Mouse (Mus musculus) bone marrow, adult 2 months (tissue): Measurements from ENCODE around the gene H2afy. TPM values are rescaled to one million over a fixed set of nuclear protein-coding genes. Genes with fewer than 3 reads are reported as not detected.

ENCODE experiments used
- H3K27ac ChIP-seq: fragments of 200-500 bp; 2 replicates; pipeline ENCODE4 v1.5.1; 2012; ENCODE audit warnings: low read depth, mild to moderate bottlenecking, control low read depth, inconsistent platforms, low read length; ENCODE audit not compliant: control insufficient read depth, poor library complexity, insufficient read depth
- H3K4me1 ChIP-seq: fragments of 200-500 bp; 2 replicates; pipeline ENCODE4 v1.6.1; 2011; ENCODE audit warnings: low read length; ENCODE audit not compliant: control insufficient read depth, insufficient read depth
- H3K4me3 ChIP-seq: fragments of 200-500 bp; replicated peaks from 2 replicates; pipeline ENCODE3; 2011; ENCODE audit warnings: mild to moderate bottlenecking, low read depth, low read length, control low read depth; ENCODE audit not compliant: control insufficient read depth
- CTCF ChIP-seq: fragments of 200-500 bp; IDR thresholded peaks from 2 replicates; pipeline ENCODE4 v1.5.1; 2011; ENCODE audit warnings: low read length, control low read depth; ENCODE audit not compliant: control insufficient read depth, insufficient read depth
- POLR2A ChIP-seq: fragments of 200-500 bp; IDR thresholded peaks from 2 replicates; pipeline ENCODE4 v1.6.1; 2011; ENCODE audit warnings: low read depth, mild to moderate bottlenecking, control low read depth, low read length, borderline replicate concordance; ENCODE audit not compliant: control insufficient read depth
- WGBS: fragments of 180-500 bp; shearing (Covaris S2); methylation state at CpG from one replicate; pipeline ENCODE4 v1.1.7; 2018; 5-methylcytosine and 5-hydroxymethylcytosine counted together
- polyA plus RNA-seq: library from polyadenylated mRNA; stranded (reverse); fragments of >200 nt; gene quantifications from 2 replicates; pipeline ENCODE4 v1.2.4, GENCODE M21; 2011; ENCODE audit warnings: low replicate concordance; ENCODE audit not compliant: missing spikeins, insufficient read depth, insufficient read length

The H2afy gene
- polyA plus RNA-seq, 1 experiment, result 137 TPM

DNA sequence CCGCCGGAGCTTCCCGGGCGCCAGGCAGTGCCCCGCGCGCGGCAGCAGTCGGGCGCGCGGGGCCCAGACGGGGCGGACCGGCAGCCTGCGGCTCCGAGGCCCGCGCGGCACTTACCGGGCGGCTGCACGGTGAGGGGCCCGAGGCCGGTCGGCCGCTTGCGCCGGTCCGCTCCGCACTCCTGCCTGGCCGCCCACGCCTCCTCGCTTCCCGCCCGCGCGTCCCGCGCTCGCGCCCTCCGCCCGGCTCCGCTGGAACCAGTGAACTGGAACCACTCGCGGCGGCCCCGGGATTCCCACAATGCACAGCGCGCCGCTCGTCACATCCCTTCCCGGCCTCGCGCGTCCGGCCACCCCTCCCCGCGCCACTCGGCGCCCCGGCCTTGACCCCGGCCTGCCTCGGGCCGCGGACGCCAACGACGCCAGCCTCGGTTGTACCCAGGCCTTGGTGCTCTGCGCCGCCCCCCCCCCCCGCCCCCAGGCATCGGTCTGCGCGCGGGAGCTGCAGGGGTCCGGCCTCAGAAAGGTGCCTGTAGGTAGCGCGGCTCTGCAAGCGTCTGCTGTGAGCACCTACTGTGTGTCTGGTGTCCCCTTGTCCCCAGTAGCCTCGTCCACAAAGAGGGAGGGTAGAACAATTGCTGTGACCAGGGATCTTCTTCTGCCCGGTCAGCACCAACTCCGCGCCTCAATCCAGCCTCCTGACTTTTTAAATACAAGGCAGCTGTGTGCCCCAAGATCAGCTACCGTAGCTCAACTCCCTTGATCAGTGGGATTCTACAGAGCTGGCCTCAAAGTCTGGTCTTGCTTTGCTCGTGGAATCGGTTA is 719 bp downstream of the H2afy start:
- under 1% methylated on average over 77 of the region's 89 CpGs for WGBS
- TF ChIP-seq POLR2A (peak; percentile 78; the same call in 1 of the 2 replicates), CTCF (no peak)
- Histone ChIP-seq H3K27ac (peak overlapping the region; percentile 96), H3K4me3 (peak overlapping the region; percentile 79), H3K4me1 (peaks cover 11% of the 10 kb centered on the region)

DNA sequence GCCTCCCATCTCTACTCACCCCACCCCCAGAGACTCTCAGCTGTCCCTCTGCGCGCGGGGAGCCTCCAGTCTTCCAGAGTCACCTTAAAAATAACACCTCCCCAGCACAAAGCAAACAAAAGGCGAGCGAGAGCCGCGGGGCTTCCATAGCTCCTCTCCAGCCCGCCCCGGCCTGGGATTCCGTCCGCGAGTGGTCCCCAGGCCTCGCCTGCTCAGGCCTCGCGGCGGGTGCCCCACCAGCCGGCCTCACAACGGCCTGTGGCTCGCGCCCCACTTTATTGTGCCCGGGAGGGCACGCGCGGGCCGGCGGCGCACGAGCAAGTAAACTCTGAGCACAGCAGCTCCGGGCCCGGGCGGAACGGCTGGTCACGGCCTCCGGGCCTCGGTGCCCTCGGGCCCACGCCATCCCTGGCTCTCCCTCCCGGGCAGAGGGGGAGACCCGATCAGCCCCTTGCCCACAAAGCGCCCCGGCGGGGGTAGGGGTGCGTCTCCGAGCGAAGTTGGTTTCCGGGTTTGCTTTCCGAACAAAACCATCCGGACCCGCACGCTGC is 1.5 kb downstream of the H2afy start:
- TF ChIP-seq POLR2A (no peak), CTCF (no peak)
- under 1% methylated on average over 50 of the region's 50 CpGs for WGBS
- H3K4me1 ChIP-seq, result peaks cover 15% of the 10 kb centered on the region
- peak overlapping the region; percentile 79 for H3K4me3 ChIP-seq
- H3K27ac ChIP-seq, result peak overlapping the region; percentile 96

DNA sequence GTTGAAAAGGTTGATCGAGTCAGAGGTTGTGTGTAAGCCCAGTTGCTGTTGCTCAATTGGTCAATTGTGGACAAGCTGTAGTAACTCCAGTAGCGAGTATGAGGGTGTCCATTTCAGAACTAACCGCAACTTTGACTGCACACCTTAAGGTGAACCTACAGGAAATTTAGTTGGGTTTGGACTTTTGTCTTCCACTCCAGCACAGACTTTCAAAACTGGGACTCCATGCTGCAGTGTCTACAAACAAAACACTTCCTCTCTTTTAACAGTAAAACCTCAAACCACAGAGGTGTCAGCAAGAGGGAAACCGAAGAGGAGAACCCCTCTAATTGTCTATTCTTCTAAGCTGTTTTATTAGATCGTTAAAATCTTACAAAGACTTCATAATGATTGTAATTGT is 2.1 kb downstream of the H2afy start:
- H3K4me3 ChIP-seq, result peak overlapping the region; percentile 79
- TF ChIP-seq CTCF (no peak), POLR2A (no peak)
- H3K27ac ChIP-seq, result peak overlapping the region; percentile 39; the same call in 1 of the 2 replicates
- WGBS, result 2% methylated on average over 5 of the region's 5 CpGs
- H3K4me1 ChIP-seq, result peaks cover 15% of the 10 kb centered on the region

DNA sequence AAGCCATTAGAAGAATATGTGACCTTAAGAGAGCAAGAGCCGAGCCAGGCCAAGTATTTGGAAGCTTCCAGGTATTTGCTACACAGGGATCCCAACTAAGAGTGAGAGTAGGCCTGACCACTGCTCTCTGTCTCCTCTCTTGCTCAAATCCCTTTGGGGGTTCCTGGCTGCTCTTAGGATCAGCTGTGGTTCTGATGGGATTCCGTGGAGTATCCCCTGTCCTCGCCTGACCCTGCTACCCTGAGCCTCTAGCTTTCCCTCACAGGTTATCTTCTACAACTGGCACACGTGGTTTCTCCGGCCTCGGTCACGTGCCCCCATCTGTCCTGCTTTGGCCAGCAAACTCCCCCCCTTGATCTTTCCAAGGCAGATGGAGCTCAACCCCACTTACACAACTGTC is 3.2 kb downstream of the H2afy start:
- H3K4me3 ChIP-seq, result peak overlapping the region; percentile 48
- peaks cover 15% of the 10 kb centered on the region for H3K4me1 ChIP-seq
- peak overlapping the region; percentile 29; the same call in 1 of the 2 replicates for H3K27ac ChIP-seq
- 8% methylated on average over 7 of the region's 7 CpGs for WGBS
- TF ChIP-seq CTCF (no peak), POLR2A (no peak)

DNA sequence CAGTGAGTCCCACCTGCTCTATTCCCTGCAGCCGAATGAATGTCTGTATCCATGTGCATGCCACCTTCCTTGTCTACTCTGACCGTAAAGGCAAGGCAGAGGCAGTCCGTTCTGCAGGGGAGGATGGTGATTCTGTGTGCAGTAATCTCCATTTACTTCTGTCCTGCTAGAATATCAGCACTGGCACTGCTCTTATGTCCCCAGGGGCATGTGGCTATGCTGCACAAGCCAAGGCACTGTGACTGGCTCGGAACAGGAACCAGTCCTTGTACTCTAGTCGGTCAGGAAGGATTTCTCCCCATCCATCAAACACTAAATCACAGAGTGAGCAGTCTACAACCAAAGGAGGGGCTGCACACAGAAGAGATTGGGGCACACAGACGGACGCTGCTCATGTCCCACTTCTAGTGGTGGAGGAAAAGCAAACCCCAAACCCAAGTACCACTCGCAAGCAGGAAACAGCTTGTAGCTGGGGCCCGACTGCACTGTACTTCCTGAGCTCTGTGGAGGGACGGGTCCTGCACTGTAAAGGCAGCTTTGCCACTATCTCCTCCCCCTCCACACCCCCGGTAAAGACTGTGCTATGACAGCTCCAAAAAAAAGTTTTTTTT is 3.7 kb downstream of the H2afy start:
- Histone ChIP-seq H3K27ac (peak overlapping the region; percentile 30; the same call in 1 of the 2 replicates), H3K4me3 (peak overlapping the region; percentile 39), H3K4me1 (peaks cover 15% of the 10 kb centered on the region)
- TF ChIP-seq CTCF (no peak), POLR2A (no peak)
- WGBS, result 8% methylated on average over 11 of the region's 11 CpGs

DNA sequence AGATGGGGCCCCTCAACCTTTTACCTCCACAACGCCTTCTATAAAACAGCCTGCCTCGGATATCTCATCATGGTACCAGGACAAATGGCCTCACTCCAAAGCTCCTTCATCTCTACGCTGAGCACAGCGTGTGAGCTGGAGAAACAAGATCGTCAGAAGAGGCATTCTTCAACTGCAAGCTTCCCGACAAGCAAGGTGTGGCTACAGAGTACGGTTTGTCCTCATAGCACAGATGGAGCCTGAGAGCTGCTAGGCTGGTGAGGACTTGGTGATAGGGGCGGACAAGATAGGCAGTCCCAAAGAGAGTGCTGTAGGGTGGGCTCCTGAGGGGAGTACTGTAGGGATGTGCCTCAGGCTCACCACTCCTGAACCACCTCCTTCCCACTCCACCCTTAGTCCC is 5.6 kb downstream of the H2afy start:
- no peak for TF ChIP-seq POLR2A
- no peak for TF ChIP-seq CTCF
- Histone ChIP-seq H3K4me3 (no peak overlapping the region), H3K27ac (no peak overlapping the region), H3K4me1 (peaks cover 15% of the 10 kb centered on the region)
- WGBS, result 40% methylated on average over 8 of the region's 8 CpGs

DNA sequence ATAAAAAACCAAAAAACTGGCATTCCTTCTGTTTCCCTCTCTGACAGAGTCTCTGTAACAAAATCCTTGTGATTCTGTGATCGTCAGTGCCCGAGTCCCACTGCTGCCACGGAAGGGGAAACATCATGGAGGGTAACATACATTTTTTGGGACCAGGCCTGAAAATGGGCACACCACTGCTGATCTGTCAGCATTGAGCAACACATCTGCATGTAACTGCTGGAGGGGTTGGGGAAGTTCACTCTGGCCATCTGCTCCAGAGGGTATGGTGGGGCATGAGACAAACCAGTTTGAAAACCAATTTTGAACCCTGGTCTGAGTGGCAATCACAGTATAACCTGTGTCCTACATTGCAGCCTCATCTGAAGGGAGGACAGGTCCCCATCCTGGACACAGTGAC is 6.6 kb downstream of the H2afy start:
- 39% methylated on average over 3 of the region's 3 CpGs for WGBS
- peaks cover 15% of the 10 kb centered on the region for H3K4me1 ChIP-seq

DNA sequence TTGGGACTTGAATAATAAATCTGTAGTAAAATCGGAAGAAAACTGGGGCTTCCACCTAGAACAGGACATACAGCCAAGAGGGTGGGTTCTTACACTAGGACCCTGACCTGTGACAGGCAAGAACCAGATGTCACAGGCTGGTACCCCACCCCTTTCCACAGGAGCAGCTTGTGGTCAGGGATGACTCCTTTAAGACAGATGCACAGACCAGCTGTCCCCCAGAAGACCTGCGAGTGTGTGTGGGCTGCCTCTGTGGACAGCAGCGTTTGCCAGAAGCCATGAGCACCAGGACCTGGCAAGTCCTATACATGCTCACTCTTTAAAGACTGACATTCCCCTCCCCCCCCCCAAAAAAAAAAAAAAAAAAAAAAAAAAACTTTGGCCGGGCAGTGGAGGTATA is 7.1 kb downstream of the H2afy start:
- H3K4me1 ChIP-seq, result peaks cover 15% of the 10 kb centered on the region
- no peak overlapping the region for H3K27ac ChIP-seq
- TF ChIP-seq CTCF, result no peak
- no peak for TF ChIP-seq POLR2A
- H3K4me3 ChIP-seq, result no peak overlapping the region
- WGBS, result 52% methylated on average over 4 of the region's 4 CpGs

More for the DNA sequence above, 6.6 kb downstream of the H2afy start:
- H3K4me3 ChIP-seq, result no peak overlapping the region
- no peak overlapping the region; the same call in 1 of the 2 replicates for H3K27ac ChIP-seq
- TF ChIP-seq CTCF, result no peak
- no peak for TF ChIP-seq POLR2A
